Mouse (Mus musculus) stomach, postnatal 0 days (tissue): Measurements from ENCODE around the gene Fam104a. TPM values are rescaled to one million over a fixed set of nuclear protein-coding genes. Genes with fewer than 3 reads are reported as not detected.

Experiments used
- ATAC-seq: fragments of 200-750 bp; cut with Nextera tagmentation; 2 replicates; pipeline ENCODE4 v1.8.0; 2017; ENCODE audit not compliant: low FRiP score, low TSS enrichment
- DNase-seq: peaks from one replicate; pipeline ENCODE4 v3.0.0-alpha.2; 2016; ENCODE audit warnings: low spot score
- H3K27ac ChIP-seq: fragments of 300-500 bp; sonication (generic); replicated peaks from 2 replicates; pipeline ENCODE4 v1.5.1; 2014; ENCODE audit warnings: mild to moderate bottlenecking, control low read depth
- H3K27me3 ChIP-seq: fragments of 300-500 bp; sonication (generic); 2 replicates; pipeline ENCODE4 v1.6.1; 2014; ENCODE audit warnings: low read length; ENCODE audit not compliant: control insufficient read depth, insufficient read depth
- H3K36me3 ChIP-seq: fragments of 300-500 bp; sonication (generic); 2 replicates; pipeline ENCODE4 v1.6.1; 2014; ENCODE audit warnings: low read length, mixed read lengths; ENCODE audit not compliant: control insufficient read depth, insufficient read depth
- H3K4me1 ChIP-seq: fragments of 300-500 bp; sonication (generic); replicated peaks from 2 replicates; pipeline ENCODE4 v1.6.1; 2014; ENCODE audit warnings: antibody characterized with exemption; ENCODE audit not compliant: control insufficient read depth, insufficient read depth
- H3K4me2 ChIP-seq: fragments of 300-500 bp; sonication (generic); replicated peaks from 2 replicates; pipeline ENCODE4 v1.6.1; 2014; ENCODE audit warnings: low read depth, mild to moderate bottlenecking, control low read depth, moderate library complexity
- H3K4me3 ChIP-seq: fragments of 300-500 bp; sonication (generic); 2 replicates; pipeline ENCODE4 v1.5.1; 2014; ENCODE audit warnings: low read depth, low read length, control low read depth
- H3K9ac ChIP-seq: fragments of 300-500 bp; sonication (generic); 2 replicates; pipeline ENCODE4 v1.6.1; 2014; ENCODE audit warnings: mild to moderate bottlenecking, low read length, control low read depth, mixed read lengths
- H3K9me3 ChIP-seq: fragments of 300-500 bp; sonication (generic); 2 replicates; pipeline ENCODE4 v1.6.1; 2016; ENCODE audit warnings: low read length; ENCODE audit not compliant: control insufficient read depth
- CTCF ChIP-seq: IDR thresholded peaks from 2 replicates; pipeline ENCODE4 v1.5.1; 2016; ENCODE audit warnings: antibody characterized with exemption, low read depth, mild to moderate bottlenecking, moderate library complexity
- EP300 ChIP-seq: optimal IDR thresholded peaks from 2 replicates; pipeline ENCODE3; 2016; ENCODE audit warnings: antibody characterized with exemption
- WGBS: fragments of 180-500 bp; shearing (Covaris S2); extraction: QIAGEN DNeasy Blood & Tissue Kit; methylation state at CpG from one replicate; pipeline ENCODE4 v1.1.7; 2014; 5-methylcytosine and 5-hydroxymethylcytosine counted together
- polyA plus RNA-seq: library from polyadenylated mRNA; unstranded; fragments of >200 nt; fragmentation: Nextera tagmentation; extraction: Ambion mirVana; gene quantifications from 2 replicates; pipeline ENCODE4 v1.2.1, GENCODE M21; 2015

The Fam104a gene
- polyA plus RNA-seq, 1 experiment from 2014 or later = 34.2 TPM

- WGBS = 84% methylated on average over 2 of the region's 2 CpGs
- H3K4me1 ChIP-seq = no peaks in the 10 kb centered on the region
- H3K27me3 ChIP-seq = no peaks in the 10 kb centered on the region
- no peak overlapping the region for H3K9ac ChIP-seq
- no peak overlapping the region for H3K4me3 ChIP-seq
- DNase-seq = no peak
- TF ChIP-seq CTCF = no peak
- no peak overlapping the region for H3K4me2 ChIP-seq
- no peaks in the 10 kb centered on the region for H3K9me3 ChIP-seq
- H3K36me3 ChIP-seq = no peaks in the 10 kb centered on the region
- ATAC-seq = no peak
- H3K27ac ChIP-seq = no peak overlapping the region
These were observed 32.2 kb upstream of the Fam104a start for GRCm38 (mm10) chr11:113716132-113716531.

- Histone ChIP-seq H3K27me3 (no peaks in the 10 kb centered on the region), H3K36me3 (no peaks in the 10 kb centered on the region), H3K4me3 (no peak overlapping the region), H3K9me3 (no peaks in the 10 kb centered on the region), H3K27ac (no peak overlapping the region), H3K4me1 (peaks cover 5% of the 10 kb centered on the region), H3K4me2 (no peak overlapping the region), H3K9ac (no peak overlapping the region)
- TF ChIP-seq EP300 = no peak
- TF ChIP-seq CTCF = peak; percentile 43
- WGBS = 73% methylated on average over 7 of the region's 7 CpGs
- ATAC-seq (peak; percentile 38; the same call in 1 of the 2 replicates), DNase-seq (peak; percentile 59)
These were observed 31.2 kb upstream of the Fam104a start for GRCm38 (mm10) chr11:113715078-113715674.

- no peak for ATAC-seq
- Histone ChIP-seq H3K4me2 (no peak overlapping the region), H3K27ac (no peak overlapping the region)
These were observed 27.1 kb upstream of the Fam104a start for GRCm38 (mm10) chr11:113711061-113711460.

GRCm38 (mm10) chr11:113710257-113710777 is 26.4 kb upstream of the Fam104a start:
- Histone ChIP-seq H3K36me3 (no peaks in the 10 kb centered on the region), H3K9ac (peak overlapping the region; percentile 47; the same call in 1 of the 2 replicates), H3K9me3 (no peaks in the 10 kb centered on the region), H3K27ac (peak overlapping the region; percentile 81), H3K4me3 (no peak overlapping the region), H3K4me1 (peaks cover 5% of the 10 kb centered on the region), H3K27me3 (no peaks in the 10 kb centered on the region), H3K4me2 (no peak overlapping the region)
- DNase-seq (no peak), ATAC-seq (no peak)
- TF ChIP-seq CTCF = no peak
- no peak for TF ChIP-seq EP300
- WGBS = 10% methylated on average over 10 of the region's 10 CpGs

More at GRCm38 (mm10) chr11:113711061-113711460, 27.1 kb upstream of the Fam104a start:
- no peak for TF ChIP-seq EP300
- no peak for TF ChIP-seq CTCF
- Histone ChIP-seq H3K9ac (no peak overlapping the region), H3K36me3 (no peaks in the 10 kb centered on the region), H3K9me3 (no peaks in the 10 kb centered on the region), H3K4me1 (peaks cover 5% of the 10 kb centered on the region), H3K4me3 (no peak overlapping the region), H3K27me3 (no peaks in the 10 kb centered on the region)
- WGBS = 96% methylated on average over 1 of the region's 1 CpGs
- DNase-seq = no peak

DNA sequence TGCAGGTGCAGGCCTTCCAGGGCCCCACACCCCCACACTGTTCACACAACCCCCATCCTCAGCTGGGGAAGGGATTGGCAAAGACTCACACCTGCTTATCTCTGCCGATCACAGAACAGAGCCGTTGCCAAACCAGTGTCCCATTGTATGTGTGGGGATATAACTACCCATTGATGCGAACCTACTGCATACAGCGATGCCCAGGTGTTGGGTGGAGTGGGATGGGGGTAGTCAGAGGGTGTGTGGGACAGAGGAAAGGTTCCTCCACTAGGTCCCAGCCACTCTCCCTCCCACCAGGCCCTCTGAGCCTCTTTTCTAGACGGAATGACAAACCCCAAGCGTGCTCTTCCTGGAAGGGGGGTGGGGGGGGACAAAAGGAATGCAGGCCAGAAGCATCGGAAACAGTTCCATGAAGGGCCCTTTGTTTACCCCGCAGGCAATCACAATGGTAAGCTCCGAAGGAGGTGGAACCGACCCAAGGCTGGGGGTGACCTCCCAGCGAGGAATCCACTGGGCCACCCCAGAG is 25.8 kb upstream of the Fam104a start, which contains the start of gene Cpsf4l:
Gene Cpsf4l (minus strand): TSS at position 287 of the 526 bp plus-strand sequence.
- no peak within 1 kb of the TSS for H3K4me2 ChIP-seq

DNA sequence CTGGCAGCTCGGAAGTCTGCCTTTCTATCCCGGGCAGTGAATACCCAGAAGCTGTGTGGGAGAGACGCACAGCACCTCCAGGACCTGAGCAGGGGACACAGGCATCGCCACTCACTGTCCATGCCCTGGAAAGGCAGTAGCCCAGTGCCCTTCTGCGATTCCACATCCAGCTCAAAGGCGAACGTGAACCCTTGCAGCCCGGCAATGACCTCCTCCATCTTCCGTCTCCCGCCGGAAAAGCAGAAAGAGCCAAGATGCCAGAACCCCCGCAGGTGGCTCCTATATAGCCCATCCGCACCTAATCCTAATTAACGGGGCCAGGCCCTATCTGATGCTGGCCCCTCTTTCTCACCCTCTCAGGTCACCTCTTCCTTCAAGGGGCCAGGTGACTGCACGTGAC is 25.3 kb upstream of the Fam104a start:
- no peak overlapping the region for H3K4me3 ChIP-seq
- ATAC-seq (no peak), DNase-seq (no peak)
- 44% methylated on average over 15 of the region's 15 CpGs for WGBS
- no peaks in the 10 kb centered on the region for H3K9me3 ChIP-seq
- H3K9ac ChIP-seq = no peak overlapping the region
- TF ChIP-seq CTCF (no peak), EP300 (no peak)
- H3K4me2 ChIP-seq = no peak overlapping the region
- no peaks in the 10 kb centered on the region for H3K27me3 ChIP-seq
- H3K4me1 ChIP-seq = peaks cover 5% of the 10 kb centered on the region
- no peak overlapping the region for H3K27ac ChIP-seq
- H3K36me3 ChIP-seq = no peaks in the 10 kb centered on the region

More for the DNA sequence above, 25.8 kb upstream of the Fam104a start, which contains the start of gene Cpsf4l:
- ATAC-seq (no peak), DNase-seq (no peak)
- WGBS = 20% methylated on average over 11 of the region's 11 CpGs
- no peak within 1 kb of the TSS for H3K4me3 ChIP-seq
- H3K27me3 ChIP-seq = no peaks in the 10 kb centered on the region
- H3K9ac ChIP-seq = peak within 1 kb of the TSS; percentile 47; the same call in 1 of the 2 replicates
- no peaks in the 10 kb centered on the region for H3K36me3 ChIP-seq
- no peaks in the 10 kb centered on the region for H3K9me3 ChIP-seq
- H3K27ac ChIP-seq = peak within 1 kb of the TSS; percentile 81
- H3K4me1 ChIP-seq = peaks cover 5% of the 10 kb centered on the region
- TF ChIP-seq CTCF (no peak), EP300 (no peak)
